Mouse (Mus musculus) cerebellum, adult 11-12 months (tissue): ENCODE measurements around the gene Xxylt1.
A peak's percentile ranks its signal among the peaks of the same experiment; 100 is the strongest.

ENCODE experiments used
- DNase-seq: peaks from one replicate; pipeline ENCODE4 v3.0.0; 2022

Gene Xxylt1

DNA sequence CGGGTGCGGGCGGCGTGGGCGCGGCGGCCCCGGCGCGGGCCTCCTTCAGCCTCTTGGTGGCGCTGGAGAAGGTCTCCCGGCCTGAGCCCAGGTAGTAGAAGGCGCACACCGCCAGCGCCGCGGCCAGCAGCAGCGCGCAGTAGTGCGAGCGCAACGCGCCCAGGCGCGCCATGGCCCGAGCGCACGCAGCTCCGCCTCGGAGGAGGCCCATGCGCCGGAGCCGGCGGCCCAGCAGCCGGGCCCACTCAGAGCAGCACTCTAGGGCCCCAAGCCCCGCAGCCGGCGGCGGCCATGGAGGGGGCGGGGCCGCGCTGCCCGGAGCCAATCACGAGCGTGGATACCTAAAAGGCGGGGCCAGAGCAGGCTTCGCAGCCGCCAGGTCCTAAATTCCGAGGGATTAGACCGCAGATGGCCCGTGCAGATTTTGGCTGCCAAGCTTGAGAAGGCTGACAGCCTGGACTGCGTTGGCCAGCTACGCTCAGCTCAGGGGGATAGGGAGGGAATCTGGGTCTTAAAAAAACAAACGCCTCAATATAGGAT, at the start of gene Xxylt1:
Gene Xxylt1 (minus strand): TSS at position 308 of the 540 bp plus-strand sequence.
- peak; percentile 97 for DNase-seq

DNA sequence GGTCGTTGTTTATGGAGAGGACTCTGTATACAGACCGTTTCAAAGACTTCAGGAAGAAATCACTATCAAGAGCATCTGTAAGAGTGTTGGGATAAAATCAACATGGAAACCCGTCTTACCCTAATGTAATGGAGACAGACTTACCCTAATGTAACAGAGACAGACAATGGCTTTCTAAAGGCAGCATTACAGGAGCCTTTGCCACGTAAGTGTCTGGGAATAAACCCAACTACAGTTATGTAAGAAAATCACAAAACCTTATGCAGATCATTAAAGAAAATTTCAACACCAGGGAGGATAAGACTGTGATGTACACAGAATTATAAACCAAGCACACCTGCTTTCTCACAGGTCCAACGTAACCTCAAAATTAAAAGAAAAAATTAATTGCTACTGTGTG, 46.9 kb upstream of the Xxylt1 start:
- DNase-seq = no peak

DNA sequence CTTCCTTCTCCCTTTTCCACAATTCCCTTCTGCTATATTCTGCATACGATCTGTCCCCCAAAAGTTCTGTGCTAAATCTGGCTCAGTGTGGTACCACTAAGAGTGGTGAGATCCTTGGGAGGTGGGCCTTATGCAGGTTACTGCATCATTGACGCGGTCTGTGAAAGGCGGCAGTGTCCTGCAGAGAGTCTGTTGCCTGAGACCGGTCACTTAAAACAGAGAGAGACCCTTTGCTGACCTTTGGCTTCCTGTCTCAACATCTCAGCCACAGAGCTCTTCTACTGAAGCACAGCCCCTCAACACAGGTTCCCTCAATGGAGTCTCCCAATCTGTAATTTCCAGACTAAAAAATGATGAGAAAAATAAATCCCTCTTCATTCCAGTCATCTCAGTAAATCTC, 43.8 kb upstream of the Xxylt1 start:
- no peak for DNase-seq

DNA sequence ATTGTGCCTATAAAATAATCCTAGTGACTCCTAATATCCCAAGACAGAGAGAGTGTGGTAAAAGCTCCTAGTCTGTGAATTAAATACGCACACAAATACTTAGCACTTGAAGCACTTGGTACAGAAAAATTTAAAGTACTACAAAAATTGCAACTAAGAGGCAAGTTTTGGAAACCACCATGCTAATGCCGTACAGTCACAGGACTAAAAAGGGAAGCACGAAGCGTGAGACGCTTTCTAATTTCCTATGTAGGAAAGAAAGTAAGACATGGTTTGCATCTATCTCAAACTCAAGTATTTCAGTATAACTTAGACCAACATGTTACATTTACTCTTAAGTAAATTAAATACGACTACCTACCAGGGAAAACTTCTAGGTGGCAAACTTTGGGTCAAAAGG, 40.4 kb upstream of the Xxylt1 start:
- no peak for DNase-seq

DNA sequence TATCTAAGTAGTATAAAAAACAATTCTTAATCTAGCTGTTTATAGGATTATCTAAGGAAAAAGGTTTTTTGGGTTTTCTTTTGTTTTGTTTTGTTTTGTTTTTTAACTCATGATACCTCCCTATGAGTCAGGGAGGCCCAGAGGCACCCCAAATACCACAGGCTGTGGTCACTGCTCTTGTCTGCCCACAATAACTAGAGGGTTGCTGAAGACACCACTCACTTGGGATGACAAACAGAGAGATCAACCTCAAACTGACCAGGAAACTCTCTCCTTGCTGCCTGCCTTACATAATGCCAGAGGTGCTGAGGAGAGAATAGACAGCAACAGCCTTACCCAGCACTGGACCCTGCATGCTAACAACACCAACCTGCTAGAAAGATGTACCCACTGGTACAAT, 32.4 kb upstream of the Xxylt1 start:
- no peak for DNase-seq

DNA sequence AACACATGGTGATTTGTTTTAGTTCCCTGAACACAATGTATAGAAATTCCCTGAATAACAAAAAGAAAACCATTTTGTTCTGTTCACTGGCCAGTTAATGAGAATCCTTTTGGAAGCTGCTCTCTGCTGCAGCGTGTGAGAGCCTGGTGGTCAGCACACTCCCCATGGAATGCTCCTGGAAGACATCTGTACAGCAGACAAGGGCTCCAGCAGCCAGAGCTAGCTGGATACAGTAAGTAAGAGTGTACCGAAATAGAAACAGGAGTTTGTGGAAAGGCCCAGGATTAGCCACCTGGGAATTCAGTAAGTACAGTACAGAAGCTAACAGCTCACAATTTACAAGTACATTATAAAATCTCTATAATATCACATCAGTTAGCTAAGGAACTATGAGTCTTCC, 20.1 kb upstream of the Xxylt1 start:
- no peak for DNase-seq

DNA sequence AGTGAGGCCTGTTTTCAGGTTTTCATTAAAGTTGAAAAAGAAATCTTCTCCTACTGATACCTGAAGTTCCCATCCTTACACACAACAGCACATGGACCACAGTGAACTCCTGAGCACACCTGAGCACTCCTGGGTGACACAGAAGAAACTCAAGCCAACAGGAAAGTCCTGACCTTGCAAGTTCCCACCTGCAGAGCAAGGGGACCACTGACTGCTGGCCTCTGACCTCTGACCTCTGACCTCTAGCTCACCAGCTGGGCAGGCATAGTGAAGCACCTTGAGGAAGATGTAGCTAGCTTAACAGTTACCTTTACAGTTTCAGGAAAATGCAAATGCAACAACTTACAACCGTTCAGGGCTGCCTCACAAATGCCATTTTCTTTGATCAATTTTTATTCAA, 18.7 kb upstream of the Xxylt1 start:
- DNase-seq = no peak

DNA sequence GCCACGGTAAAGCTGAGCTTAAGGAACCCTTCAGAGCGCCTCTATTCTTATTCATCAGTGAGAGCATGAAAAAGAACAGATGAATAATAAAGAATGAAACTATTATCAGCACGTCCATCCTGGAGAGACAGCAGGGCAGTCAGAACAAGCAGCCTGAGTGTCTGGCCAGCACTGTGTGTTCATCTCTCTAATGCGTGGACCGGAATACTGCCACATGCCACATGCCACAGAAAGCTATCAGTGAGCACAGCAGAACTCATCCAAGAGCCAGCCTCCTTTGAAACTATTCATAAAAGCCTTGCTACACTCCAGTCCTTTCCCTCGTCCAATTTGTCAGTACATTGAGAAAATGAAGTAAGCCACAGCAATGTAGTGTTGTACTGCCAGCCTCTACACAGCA, 12.8 kb upstream of the Xxylt1 start:
- no peak for DNase-seq

DNA sequence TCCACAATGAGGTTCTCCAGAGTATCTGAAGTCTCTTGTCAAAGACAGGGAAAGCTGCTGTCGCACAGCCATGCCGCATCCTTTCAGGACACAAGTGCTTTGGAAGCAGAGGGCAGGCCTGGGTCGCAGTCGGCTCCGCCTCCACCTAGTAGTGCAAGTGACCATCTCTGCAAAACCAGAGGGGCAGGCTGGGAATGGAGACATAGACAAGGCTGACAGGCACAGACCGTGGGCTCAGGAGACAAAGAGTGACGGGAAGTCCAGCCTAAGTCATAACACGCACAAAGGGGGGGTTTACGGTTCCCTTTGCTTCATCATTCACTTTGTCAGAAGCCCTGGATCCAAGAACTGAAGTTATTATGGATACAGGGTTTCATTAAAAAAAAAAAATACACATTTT, 12.0 kb upstream of the Xxylt1 start:
- no peak for DNase-seq

DNA sequence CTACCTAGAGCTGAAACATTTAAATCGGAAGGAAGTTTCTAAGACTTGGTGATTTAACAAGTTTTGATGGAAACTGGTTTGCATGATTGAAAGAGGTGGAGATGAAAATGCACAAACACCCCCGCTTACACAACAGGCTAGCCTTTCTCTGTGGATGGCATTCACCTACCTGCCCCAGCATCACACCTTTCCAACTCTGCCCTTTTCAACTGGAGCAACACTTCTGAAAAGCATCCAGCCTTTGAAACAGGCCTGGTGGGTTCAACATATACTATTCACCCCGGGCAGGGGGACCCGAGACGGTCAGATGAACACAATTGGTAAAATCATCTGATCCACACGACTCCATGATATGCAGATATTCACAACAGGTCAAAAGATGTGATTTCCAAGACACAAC, 659 bp upstream of the Xxylt1 start:
- no peak for DNase-seq

DNA sequence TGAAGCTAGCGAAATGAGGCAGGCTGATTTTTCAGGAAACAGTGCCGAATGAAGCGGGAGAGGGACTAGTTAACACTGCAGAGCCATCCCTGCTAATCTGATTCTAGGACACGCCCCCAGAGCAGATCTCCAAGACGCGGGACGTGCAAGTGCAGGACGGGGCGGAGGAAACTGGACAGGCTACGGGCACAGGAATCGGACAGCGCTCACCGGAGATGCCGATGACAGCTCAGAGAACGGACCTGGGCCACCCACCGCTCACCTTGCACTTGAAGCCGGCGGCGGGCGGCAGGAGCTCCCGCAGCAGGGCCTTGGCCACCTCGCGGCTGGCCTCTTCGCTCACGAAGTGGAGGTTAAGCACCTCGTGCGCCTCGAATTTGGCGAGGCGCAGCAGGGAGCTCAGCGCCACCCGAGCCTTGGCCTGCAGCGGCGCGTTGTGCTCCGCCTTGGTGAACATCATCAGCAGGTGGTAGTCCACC, 620 bp downstream of the Xxylt1 start:
- DNase-seq = peak; percentile 74

DNA sequence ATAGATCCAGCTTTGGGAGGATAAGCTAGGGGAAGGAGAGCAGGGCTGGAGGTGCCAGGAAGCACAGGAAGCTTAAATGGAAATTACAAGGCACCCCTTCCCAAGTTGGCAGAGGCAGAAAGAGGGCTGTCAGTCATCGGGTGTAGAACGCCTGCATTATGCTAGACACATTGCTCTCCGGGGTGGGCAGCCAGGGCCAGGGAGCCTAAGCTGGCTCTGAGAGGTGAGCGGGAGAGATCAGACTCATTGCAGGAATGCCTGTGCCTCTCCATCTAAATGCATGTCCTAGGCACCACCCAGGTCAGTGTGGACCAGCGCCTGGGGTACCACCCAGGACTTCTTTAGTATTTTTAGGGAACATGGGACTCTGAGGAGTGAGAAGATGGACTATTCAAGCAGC, 3.8 kb downstream of the Xxylt1 start:
- DNase-seq = no peak

DNA sequence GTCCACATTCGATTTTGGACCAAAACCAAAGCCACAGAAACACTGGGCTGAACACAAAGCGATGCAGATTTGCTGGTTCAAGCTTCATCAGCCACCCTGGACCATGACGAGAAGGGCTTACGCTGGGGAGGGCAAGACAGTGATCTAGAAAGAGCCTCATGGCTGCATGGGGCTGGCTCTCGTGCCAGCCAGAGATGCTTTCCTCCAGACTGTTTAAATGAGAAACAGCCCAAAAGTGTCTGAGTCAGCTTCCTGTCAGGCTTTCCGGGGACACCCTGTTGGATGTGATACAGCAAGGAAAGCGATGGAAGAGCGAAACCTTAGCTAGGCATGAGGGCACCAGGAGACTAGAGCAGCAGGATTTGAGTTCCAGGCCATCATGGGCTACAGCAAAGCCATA, 4.8 kb downstream of the Xxylt1 start:
- no peak for DNase-seq

DNA sequence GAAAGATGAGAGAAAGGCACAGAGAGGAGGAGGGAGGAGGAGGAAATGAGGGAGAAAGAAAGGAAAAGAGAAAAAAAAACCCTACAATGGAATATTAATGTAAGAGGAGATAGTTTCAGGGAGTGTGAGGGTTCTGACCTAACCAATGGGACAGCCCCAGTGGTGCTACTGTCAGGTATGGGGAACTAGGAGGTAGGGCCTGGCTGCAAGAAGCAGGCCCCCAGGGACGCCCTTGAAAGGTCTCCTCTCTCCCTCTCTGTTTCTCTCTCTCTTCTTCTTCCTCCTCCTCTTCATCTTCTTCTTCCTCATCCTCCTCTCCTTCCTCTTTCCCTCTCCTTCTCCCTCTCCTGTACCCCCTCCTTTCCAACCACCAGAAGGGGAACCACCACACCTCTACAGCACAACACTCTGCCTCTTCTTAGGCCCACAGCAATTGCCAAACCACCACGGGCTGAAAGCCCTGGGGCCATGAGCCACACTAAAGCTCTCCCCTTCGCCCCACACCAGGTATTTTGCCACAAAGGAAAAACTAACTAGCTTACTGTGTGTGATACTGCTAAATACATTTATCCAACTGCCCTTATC, 6.8 kb downstream of the Xxylt1 start:
- DNase-seq = no peak

DNA sequence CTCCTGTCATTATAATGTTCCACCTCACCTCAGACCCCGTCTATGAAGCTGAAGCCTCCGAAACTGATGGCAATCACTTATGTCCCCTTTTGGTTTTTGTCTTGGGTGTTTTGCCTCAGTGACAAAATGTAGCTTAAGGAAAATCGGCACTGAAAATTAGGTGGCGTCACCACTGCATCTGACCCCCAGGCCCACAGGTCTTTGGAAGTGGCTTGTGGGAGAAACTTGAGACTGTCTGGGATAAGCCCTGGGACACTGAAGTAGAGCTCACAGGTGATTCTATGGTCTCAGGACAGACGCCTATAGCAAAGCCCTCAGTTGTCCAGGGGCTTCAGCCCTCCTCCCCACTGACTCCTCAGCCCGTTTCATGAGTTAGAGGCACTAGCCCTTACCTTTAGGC, 9.5 kb downstream of the Xxylt1 start:
- no peak for DNase-seq

DNA sequence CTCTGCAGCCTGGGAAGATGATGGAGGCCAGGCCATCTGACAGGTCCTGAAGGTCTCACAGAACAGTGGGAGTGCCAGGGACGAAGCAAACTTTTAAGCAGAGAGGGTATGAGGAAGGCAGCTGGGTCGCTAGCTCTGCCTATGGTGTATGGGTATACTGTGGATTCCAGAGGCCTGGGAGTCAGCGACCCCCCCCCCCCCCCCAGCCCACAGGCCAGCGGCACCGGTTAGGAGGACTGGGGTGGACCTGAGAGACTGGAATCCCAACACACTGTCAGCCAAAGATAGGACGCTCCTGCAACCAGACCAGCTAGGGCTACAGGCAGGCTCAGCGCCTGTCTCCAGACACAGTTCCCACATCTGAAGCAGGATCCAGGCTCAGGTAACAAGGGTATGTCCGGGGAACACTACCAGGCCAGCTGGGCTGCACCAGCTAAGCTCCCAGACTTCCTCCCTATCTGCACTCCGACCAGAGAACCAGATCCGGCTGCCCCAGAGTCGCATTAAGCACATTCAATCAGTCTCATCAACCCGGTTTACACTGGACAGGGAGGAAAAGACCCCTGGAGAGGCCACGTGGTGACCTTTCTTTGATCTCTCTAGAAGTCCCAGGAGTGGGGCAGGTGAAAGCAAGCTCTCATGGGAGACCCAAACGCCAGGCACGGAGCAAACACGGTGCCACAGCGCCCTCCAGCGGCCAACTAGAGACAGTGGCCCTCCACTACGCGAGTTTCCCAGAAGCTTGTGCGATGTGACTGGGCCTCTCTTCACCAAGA, 10.7 kb downstream of the Xxylt1 start:
- DNase-seq = peak; percentile 75

DNA sequence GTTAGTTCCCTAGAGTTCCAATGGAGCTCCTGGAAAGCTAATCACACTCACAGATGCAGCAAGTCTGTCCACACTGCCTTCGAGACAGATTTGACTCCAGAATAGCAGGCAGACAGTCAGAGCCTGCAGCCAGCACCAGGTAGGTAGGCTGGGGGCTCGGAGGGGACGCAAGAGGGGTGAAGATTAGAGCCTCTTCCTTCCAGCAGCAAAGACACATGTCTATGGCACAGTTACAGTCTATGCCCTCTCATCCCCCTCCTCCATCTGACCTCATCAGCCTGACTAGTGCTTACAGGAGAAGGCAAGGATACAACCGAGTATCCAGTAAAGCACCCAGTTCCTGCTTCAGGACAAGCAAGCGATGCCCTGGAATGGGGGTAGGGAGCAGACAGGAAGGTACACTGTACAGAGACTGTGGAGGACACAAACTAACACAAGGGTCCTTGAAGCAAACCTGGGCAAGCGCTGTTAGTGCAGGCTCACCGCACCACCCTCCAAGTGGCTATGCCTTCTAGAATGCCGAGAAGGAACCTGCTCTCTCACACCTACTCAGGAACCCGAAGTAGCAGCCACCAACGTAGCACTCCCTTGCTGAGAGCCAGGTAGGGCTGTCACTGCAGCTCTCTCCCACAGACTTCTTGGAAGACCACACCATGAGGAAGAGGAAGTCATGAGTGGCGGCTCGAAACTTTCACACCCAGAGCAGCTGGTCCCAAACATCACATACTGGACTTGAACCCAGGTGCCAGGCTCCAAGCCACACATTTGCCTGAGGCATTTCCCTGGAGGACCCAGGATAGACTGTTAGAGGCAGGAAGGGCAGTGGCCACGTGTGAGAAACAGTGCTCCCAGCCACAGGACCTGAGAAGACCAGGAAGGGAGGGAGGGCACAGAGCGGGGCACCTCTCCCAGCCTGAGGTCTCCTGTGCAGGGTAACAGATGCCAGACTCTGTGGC, 11.7 kb downstream of the Xxylt1 start:
- DNase-seq = no peak

DNA sequence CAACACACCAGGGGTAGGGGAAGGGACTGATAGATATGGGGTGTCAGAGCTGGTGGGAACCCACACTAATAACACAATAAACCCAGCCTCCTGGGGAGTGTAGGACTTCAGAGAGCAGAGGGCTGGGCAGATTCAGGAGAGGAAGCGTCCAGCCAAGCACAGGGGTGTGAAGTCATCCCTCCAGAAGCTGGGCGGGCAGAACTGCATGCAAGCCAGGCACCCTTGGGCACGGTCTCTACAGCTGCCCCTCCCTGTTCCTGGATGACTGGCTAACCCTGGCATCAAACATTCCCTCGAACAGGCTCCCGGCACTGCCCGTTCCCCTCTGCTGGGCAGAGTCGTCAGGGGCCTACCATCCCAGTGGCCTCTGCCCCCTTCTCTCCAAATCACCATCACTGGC, 13.0 kb downstream of the Xxylt1 start:
- no peak for DNase-seq

DNA sequence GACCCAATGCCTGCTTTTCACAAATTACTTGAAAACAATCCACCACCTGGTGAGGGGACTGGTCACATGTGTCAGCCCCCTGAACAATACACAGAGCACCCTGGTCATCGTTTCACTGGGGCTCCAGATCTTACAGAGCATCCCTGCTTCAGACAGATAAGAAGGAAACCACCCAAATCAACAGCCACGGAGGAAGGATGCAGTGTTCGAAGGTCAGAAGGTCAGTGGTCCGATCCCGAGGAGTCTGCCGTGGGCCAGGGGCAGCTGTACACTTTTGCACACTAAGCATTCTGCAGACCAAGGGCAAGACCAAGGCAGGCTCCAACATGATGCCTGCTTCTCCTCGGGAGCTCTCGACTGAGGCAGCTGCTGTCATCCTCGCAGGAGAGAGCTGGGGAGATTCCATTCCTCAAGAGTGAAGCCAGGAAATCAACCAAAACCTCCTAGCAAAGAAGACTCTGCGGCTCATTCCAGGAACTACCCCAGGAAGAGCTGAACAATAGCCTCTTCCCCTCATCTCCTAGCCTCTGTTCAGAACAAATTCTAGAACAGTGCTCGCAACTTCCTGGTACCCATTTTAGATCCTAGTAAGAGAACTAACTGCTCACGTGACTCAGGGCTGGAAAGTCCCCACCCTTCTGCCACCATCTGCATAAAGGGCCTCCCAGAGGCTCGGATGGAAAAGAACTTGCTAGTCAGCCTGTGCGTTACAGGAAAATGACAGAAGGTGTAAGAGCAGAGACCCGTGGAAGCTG, 14.7 kb downstream of the Xxylt1 start:
- DNase-seq = no peak

DNA sequence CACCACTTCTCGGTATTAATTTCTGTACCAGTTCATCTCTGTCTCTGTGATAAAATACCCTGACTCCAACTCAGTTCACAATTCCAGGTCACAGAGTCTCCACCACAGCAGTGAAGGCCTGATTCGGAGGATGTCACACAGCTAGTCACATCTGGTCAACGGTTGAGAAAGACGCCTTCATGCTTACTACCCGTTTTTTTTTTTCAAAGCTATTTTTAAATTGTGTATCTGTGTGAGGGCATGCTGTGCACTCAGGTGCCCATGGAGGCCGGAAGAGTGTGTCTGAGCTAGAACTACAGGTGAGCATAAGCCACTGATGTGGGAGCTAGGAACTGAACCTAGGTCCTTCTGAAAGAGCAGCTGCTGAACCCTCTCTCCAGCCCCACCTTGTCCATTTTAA, 16.4 kb downstream of the Xxylt1 start:
- DNase-seq = no peak

DNA sequence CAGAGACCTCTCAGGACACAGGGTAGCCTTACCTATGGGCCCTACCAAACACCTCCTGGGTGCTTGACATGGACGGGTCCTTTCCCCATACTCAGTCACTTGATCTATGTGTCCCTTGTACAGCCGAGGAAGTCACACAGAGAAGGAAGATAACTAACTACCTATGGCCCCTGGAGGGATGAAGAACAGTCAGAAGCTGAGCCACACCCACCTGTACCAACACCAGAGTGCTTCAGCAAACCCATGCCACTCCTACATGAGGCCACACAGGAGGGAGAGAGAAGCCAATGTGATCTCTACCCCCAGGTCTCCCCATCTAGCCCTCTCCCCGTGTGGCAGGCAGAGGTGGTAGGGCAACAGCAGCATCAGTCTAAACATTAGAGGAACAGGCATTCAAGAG, 18.3 kb downstream of the Xxylt1 start:
- no peak for DNase-seq

DNA sequence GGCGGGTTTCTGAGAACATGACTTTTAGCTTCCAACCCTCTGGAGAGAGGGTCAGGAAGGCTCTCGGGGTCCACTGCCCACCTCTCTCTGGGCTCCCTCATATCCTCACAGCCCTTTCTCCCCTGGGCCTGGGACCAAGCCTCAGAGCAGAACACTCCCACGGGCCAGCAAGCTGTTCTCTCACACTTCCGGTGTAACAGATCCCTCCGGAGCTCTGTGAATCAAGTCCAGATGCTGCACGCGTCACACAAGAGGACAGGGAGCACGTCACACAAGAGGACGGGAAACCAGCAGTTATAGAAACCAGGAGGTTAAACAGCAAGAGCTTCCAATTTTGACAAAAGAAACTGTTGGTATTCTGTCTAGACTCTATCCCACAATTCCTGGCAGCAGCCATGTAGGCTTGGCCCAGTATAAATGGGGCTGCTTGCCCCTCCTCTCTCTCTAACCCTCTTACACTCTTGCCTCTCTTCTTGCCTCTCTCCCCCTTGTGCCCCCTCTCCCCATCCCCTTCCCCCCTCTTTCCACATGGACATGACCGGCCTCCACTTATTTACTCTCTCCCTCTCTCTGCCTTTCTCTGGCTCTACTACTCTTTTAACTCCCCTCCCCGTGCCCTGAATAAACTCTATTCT, 19.9 kb downstream of the Xxylt1 start:
- no peak for DNase-seq
